Mouse (Mus musculus) thymus, adult 18-20 months (tissue): ENCODE data around the gene Ankrd66.
"Not testable (repeated sequence)": the region's sequence is repeated elsewhere in the genome, so short reads cannot be mapped to it uniquely, and the experiment has no call there.

Experiments
- DNase-seq, 2 experiments: peaks; one replicate each; pipeline ENCODE4 v3.0.0; 2022; ENCODE audit warnings: mixed read lengths in 2 of 2

The Ankrd66 gene

DNA sequence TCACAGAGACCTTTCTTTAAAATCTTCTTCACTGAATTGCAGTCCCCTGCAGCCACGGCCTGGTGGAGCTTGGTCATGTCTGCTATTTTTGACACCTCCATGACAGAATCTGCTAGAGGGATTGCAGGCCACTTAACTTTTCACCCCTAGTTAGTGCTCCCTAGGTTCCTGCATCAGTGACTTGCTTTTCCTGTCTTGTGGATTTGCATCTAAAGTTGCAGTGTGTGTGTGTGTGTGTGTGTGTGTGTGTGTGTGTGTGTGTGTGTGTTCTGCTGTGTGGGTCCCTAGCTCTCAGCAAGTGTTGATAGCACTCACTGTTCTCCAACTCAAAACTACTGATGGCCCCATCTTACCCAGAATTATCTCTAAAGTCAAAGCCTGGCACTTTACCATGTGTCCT lies at the start of gene Ankrd66:
Gene Ankrd66 (minus strand): TSS at position 101 of the 400 bp plus-strand sequence.
- no peak for DNase-seq

DNA sequence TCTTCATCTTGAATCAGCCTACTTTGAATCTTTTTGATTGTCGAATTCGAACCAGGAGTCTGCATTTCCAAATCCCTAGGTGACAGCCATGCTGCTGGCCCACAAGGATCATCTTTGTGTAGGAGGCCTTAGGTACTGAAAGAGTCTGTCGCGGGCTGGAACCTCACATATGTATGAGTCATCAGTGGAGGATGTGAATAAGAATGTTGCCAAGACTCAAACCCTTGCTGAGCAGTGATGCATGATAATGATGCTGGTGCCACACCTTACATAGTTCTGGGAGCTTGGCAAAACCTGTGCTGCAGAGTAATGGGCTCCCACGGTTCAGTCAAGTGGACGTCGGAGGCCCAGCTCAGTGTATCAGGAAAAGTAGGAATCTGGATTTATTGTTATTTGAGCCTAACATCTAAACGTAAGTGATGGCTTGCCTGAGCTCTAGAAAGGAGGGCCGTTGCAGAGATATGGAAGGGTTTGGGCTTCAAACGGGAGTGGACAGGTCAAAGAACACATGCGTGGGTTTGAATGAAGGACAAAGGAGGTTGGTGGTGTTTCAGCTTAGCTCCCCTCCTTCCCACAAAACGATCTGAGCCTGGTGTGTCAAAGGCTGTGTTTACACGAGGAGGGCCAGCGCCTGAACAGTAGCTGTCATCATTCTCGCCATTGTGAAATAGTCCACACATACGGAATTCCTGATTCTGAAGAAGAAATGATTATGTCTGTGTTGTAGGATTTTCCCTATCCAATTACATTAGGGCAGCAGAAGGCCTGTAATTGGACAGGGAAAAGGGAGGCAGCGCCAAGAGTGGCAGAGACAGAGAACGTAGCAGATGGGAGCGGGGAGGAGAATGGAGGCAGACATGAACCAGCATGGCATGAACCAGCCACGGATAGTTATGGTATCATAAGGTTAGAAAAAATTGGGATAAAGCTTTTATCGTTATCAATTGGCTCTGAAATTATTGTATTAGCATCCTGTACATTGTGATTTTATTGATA lies 49.2 kb upstream of the Ankrd66 start:
- DNase-seq, result no peak

DNA sequence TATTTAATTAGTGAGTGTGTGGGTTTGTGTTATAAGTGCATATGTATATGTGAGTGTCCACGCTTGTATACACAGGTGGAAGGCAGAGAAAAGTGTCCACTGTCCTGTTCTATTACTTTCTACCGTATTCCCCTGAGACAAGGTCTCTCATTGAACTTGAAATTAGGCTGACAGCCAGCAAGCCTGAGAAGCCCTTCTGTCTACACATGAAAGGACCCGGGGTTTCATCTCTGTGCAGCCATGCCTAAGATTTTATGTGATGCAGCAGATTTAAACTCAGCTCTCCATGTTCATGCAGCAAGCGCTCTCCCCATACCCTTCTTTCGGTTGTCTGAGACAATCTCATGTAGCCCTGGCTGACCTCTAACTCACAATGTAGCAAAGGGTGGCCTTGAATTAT lies 47.1 kb upstream of the Ankrd66 start:
- no peak for DNase-seq

DNA sequence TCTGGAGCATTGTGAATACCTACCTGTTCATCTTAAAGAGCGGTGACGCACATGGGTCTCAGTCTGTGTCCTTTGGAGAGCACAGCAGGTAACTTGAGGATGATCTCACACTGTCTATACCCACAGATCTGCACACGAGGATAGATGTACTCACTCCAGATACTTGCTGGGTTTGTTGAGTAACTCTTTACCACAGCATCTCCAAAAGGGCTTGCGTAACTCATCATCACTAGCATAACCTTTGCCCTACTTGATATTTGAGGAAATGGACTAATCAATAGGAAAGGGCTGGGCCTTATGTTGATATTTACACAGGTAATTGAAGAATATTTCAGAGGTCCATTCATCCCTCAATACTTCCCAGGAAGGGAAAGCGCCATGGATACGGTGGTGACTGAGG lies 46.3 kb upstream of the Ankrd66 start:
- no peak for DNase-seq

DNA sequence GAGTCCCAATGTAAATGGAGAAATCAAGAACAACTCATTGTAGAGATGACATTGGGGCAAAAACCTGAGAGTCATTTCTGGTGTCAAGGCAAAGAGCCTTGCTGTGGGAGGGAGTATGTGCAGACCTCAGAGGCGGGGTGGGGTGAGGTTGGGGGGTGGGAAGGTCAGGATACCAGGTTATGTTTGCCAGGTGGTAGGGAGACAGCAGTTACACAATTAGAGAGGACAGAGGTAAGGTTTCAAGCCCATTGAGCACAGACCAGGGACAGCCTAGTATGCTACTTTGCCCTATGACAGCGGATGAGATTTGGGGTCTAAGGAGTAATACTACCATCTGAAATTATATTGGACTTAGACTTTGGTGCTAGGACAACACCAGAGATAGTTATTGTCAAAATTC lies 43.8 kb upstream of the Ankrd66 start:
- DNase-seq, result no peak

DNA sequence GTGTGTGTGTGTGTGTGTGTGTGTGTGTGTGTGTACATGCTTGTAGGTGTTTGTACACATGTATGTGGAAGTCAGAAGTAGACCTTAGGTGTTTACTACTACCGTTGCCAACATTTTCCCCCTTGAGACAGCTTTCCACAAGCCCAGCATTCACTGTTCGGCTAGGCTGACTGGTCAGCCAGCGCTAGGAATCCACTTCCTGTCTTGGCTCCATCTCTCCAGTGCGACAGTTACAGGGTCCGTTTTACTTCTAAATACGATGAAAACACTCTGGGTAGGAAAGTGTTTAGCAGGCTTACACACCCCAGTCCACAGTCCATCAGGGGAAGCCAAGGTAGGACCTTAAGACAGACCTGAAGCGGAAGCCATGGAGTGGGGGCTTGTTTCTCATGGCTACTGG lies 41.3 kb upstream of the Ankrd66 start:
- no peak for DNase-seq

DNA sequence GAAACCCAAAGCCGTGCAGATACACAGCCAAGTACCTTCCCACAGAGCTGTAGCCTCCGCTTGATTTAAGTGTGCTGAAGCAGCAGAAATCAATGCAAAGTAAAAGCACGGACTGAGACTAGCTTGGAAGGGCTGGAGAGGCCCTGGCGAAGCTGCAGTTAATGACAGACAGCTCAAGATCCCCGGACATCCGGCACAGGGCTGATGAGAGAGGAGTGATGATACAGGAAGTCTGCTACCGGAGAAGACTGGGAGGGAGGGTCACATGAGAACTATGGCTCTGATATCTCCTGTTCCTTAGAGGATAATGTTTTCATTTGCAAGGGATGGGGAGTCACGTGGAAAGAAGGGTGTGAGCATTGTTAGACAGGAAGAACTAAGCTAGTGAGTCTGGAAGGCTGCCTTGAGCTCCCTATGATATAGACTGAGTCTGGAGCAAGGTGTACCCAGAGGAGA lies 37.6 kb upstream of the Ankrd66 start:
- DNase-seq, result no peak

DNA sequence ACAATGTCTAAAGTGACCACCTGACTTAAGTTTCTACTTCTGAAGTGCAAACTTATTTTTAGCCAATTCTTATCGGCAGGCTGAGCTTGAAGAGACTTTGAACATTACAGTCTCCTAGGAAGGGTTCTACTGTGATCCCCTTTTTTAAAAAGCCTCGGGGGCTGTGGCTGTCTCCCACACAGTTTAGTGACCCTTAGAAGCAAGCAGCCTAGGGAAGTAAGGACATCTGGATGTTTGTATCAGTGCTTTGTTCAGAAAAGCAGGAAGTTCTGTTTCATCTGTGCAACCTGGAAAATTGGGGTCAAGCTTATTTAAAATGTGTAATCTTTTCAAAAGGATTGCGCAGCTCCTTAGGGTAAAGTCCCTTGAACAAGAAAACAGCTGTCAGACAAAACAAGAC lies 37.0 kb upstream of the Ankrd66 start:
- DNase-seq, result no peak

DNA sequence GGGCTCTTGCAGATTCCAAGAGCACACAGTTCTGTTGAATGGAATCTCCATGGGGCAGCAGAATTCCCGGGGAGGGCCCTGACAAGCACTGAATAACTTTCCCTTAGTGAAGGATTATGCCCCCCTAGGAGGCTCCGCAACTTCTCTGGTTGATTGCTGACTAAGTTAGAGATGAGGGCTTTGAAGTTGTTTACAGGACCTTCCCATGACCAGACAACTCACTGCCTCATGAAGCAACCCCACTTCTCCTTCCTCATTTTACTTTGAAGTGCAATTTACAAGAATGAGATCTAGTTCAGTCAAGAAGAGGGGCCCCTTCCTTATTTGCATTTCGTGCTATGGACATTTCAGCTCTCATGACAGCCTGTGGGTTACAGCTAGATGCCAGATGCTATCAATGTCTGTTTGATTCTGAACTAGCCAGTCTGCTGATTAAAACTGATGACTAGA lies 30.2 kb upstream of the Ankrd66 start:
- no peak for DNase-seq

DNA sequence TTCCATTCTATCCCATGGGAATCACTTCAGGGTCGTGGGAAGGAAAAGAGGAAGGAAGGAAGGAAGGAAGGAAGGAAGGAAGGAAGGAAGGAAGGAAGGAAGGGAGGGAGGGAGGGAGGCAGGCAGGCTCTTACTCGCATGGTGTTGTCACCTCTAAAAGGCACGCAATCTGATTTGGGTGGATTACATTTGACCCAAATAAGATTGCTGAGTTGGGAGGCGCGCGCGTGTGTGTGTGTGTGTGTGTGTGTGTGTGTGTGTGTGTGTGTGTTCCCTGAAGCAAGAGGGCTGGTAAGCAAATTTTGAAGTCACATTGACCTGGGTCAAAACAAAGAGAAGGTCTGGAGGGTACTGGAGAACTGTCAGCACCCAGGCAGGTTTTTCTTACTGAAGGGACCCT lies 25.8 kb upstream of the Ankrd66 start:
- no peak for DNase-seq

DNA sequence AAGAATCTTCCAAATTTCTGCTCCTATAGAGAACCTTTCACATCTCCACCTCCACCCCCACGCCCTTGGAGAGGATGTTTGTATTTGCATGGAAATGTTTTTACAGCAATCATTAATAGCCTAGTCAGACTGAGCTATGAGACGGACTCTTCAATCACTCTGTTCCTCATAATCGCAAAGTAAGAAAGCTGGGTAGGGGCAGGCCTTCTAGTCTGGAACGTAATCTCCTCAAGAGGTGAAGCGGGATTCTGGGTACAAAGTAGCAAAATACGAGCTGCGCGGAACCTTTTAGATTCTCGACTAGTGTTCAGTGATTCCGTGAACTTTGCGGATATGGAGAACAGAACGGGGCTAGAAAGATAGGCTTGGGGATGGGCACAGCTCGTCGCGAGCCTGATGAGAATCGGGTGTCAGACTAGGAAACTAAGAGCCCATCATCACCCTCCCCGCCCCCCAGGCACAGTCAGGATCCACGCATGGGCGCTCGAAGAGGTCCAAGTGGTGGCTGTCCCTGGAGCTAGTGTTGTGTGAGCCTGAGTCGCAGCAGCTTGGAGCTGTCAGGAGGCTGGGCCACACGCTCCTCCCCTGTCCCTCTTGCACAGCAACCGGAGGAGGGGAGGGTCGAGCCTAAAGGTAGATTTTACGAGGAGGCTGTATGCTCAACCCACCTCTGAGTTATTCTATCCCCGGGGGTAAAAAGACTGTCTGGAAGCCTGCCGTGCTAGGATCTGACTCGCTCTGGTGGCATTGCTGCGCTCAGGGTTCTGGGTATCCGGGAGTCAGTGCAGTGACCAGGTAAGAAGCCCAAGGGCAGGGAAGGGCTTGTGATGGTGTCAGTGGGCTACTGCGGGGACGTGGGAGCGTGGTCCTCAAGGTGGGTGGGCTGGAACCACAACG lies 24.8 kb upstream of the Ankrd66 start, which contains the start of gene Pla2g7:
Gene Pla2g7 (plus strand): TSS at position 107 of the 897 bp plus-strand sequence.
- peak in 1 of 2 experiments; percentile 6 for DNase-seq

DNA sequence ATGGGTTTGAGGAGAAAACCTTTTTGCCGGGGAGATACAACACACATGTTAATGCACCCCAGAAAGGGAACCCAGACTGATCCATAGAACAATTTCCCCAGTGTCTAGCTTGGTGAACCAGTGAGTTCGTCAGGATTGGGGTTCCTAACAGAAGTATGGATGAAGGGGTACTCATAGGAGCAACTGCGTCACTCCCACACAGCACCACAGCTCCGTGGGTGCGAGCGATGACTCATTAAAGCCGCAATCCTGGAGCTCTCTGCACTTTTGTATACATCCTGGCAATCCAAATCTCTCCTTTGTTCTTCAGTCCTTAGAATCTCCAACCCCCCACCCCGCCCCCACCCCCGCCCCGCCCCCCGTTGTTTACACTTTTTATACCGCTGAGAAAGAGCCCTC lies 24.2 kb upstream of the Ankrd66 start:
- no peak for DNase-seq

DNA sequence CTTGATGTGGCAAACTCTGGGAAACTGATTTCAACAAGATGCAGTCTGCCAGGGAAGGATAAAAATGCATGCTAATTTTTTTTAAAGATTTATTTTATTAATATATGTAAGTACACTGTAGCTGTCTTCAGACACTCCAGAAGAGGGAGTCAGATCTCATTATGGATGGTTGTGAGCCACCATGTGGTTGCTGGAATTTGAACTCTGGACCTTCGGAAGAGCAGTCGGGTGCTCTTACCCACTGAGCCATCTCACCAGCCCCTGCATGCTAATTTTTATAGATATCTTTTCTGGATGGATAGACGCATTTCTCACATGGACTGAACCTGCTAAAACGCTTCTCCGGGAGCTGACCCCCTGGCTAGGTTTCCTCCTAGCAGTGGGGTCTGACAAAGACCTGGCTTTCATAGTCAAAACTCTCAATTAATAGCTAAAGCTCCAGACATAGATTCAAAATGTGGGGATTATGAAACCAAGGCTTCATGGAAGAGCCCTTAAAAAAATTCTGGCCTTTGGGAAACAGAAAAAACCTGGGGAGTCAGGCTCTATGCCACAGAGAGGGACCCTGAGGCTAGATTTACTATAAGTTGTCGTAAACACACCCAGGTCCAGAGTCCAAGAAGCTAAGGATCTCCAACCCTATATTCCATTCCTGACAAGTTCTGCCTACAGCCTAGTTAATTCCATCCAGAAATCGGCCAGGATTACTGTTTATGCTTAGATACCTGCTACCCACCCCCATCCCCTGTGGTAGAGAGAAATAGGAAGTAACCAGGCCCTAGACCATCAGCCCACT lies 20.0 kb upstream of the Ankrd66 start:
- DNase-seq, result no peak

DNA sequence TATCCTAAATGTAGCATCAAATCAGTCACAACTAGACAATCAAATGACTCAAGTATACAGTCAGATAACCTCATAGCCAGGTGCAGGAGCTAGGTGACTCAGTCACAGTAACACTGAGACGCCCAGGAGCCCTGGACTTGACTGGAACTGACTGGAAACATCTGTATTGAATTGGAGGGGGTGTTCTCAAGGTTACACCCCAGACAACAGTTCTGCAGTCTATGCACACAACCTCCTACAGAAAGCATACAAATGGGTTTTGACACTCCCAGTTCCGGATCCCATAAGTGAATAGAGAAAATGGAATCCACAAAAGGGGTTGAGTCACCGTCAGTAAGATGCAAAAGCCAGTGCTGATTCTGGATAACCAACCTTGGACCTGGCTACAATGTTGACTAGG lies 15.2 kb upstream of the Ankrd66 start:
- no peak for DNase-seq

DNA sequence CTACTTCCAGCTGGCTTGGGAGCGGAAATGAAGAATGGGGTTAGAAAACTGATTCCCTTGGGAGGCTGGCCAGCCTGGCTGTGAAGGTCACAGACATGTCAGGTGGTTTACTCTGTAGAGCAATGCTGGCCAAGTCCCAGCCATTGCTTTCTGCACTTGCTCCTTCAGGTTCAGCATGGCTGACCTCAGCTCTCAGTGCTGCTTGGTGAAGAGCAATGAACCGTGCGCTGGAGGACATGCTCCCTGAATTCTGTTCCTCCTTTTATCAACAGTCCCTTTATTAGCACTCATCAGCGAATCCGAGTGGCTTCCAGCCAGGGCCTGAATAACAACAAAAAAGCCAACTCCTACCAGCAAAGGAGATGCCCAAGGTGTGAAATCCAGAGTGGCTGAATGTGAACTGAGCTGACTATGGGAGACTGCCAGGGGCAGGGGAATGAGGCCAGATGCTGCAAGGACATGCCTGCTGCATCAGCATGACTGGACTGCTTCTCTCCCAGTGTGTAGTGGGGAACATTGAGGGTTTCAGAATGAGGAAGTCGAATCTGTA lies 14.2 kb upstream of the Ankrd66 start:
- DNase-seq, result no peak

DNA sequence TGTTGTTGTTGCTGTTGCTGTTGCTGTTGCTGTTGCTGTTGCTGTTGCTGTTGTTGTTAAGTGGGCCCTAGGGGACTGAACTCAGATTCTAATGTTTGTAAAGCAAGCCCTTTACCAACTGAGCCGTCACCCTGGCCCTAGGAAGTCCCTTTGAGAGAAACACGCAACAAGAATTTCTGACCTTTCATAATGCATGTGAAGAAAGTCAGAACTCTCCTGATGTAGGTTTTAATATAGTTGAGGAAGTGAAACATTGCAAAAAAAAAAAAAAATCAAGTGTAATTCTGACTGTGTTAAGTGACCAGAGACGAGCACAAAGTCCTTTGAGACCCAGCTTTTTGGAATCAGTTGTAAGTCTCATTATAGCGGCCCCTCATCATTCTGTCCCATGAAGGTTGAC lies 13.7 kb upstream of the Ankrd66 start:
- no peak for DNase-seq

DNA sequence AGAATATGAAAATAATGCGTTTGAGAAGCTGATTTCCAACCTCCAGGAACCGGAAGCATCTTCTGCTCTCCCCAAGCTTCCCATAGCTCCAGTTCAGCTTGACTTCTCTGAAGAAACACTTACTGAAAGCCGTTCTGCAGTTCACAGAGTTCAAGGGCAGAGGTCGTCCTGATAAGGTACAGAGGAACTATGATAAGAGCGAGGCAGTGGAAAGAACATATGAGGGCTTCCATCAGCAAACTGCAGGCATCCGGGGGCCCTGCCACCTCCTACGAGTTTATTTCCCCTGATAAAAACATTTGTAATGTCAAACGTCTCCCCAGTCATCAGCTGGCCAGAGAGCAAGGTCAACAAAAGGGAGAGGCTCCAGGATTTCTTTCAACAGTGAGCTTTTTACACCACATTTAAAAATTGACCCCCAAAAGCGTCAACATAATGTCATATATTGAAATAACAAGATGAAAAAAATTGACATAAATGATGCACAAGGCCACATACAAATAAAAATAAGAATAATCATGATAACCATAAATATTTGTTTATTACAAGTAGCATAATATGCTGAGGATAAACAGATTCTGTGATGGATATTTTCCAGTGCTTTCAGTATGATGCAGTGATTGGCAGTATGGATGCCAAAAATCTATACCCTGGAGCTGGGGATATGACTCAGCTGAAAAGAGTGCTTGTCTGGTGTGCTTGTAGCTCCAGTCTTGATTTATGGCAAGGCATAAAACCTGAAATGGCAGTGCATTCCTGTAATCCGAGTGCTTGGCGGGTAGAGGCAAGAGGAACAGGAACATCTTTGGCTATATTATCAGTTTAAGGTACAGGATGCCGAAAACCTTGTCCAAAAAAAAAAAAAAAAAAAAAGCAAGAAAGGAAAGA lies 11.3 kb upstream of the Ankrd66 start:
- no peak for DNase-seq

DNA sequence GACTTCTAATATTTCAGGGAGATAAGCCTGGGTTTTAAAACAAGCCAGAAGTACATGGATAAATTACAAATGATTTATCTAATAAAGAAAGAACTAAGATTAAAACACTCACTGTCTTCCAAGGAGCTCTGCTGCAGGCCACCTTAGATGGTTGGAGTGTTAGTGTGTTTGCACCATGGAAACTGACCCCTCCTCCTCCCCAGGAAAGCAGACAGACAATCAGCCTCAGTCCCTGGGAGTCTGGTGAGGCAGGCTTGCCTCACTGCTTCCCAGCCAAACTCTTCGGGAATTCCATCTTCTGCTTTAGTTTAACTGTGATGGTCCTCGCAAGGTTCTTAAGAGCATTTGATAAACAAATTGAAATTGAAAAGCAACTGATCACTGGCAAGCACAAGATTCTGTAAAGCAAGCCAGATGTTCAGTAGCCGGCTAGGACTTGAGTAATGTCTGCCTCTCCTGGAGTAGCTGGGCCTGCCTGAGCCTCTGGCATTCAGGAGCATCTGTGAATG lies 7.7 kb upstream of the Ankrd66 start:
- no peak for DNase-seq

DNA sequence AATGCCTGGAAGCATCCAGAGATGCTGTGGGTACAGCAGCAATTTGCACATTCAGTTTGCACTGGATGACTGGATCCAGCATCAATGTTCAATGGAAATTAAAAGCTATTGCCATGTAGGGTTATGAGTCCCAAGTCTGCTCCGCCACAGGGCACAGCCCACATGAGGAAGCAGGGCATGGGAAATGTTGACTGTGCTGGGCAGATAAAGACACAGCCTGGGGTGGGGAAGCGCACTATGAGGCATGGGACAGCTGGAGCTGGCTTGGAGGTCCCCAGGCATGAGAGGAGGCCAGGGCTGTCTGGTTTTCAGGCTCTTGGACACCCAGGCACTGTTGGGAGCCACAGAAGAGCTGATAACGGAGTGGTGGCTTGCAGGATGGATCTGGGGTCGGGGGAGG lies 601 bp upstream of the Ankrd66 start:
- DNase-seq, result no peak

DNA sequence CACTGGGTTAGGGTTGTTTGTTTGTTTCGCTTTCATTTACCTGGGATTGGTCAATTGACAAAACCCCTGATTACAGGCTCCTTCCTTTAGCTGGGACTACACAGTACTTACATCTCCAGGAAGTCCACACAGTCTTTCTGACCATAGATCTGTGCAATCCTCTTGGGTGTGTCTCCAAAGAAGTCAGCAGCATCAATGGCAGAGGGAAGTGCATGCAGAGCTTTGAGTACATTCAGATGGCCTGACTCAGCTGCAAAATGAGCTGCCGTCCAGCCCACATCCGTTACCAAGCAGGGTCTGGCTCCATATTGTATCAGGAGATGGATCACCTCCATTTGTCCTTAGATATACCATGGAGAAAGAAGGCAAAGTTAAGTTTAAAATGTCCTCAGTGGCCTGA lies 4.7 kb downstream of the Ankrd66 start:
- DNase-seq, result no peak

DNA sequence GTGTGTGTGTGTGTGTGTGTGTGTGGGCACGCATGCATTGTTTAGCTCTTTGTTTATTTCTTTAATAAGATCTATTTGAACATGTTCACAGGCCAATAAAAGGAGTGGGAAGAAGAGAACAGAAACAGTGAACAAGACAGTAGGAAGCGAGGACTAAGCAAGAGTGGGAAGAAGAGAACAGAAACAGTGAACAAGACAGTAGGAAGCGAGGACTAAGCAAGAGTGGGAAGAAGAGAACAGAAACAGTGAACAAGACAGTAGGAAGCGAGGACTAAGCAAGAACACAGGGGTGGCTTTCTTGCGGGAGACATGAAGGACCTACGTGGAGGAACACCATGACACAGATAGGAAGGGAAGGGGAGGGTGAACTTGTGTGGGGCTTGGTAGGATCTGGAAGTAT lies 6.6 kb downstream of the Ankrd66 start:
- DNase-seq, result not testable (repeated sequence)
